Mouse (Mus musculus): ENCODE results near the gene Gng13. TPM values are rescaled to one million over a fixed set of nuclear protein-coding genes. Genes with fewer than 3 reads are reported as not detected.

Gng13 gene
- polyA plus RNA-seq, 1 experiment from 2014 or later = 2.7 TPM

DNA sequence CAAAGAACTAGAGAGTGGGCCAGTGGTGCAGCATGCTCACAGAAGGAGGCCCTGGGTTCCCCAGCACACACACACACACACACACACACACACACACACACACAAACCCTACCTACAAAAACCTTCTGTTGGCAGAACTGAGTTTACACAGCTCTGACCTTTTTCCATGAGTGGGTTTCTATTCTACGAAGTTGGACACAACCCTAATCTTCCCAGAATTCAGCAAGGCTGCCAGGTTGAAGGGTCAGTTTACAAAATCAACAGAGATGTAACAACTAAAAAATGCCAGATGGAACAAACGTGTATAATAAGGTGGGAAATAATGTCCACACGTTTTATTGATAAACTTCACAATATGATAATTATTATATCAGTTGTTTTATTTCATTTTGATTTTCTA is 40.7 kb downstream of the Gng13 start:
- 84% methylated on average over 3 of the region's 3 CpGs for WGBS
- DNase-seq (ENCODE audit: low spot score) (no peak), ATAC-seq (no peak)
- H3K9ac ChIP-seq (ENCODE audit: low read length) = no peak overlapping the region
- no peak overlapping the region for H3K27ac ChIP-seq (ENCODE audit: low read depth, low read length)
- no peaks in the 10 kb centered on the region for H3K36me3 ChIP-seq (ENCODE audit: control insufficient read depth, insufficient read depth, low read length)
- H3K27me3 ChIP-seq (replicated peaks; ENCODE audit: control insufficient read depth, insufficient read depth, low read length) = no peaks in the 10 kb centered on the region
- H3K9me3 ChIP-seq (replicated peaks; ENCODE audit: control insufficient read depth, low read length) = no peaks in the 10 kb centered on the region
- no peaks in the 10 kb centered on the region for H3K4me1 ChIP-seq (ENCODE audit: control insufficient read depth, insufficient read depth, low read length)
- H3K4me3 ChIP-seq (ENCODE audit: low read depth, low read length) = no peak overlapping the region
- no peak overlapping the region for H3K4me2 ChIP-seq (ENCODE audit: low read length)

DNA sequence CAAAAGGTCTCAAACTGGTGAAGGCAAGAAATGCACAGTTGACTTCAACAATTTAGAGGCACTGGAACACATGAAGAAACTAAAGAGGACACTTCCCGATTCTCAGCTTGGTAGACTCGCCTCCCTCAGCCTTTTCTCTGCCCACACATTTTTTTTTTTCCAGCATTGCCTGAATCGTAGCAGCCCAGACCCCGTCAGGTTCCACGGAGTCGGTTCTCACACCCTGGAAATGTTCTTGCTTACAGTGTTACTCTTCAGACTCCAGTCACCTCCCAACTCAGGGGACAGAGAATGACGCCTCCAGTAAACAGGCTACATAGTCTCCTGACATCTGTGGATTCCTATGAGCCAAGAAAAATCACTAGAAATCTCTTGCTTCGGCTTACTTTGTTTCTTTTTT is 43.2 kb downstream of the Gng13 start:
- no peak overlapping the region for H3K9ac ChIP-seq (ENCODE audit: low read length)
- H3K36me3 ChIP-seq (ENCODE audit: control insufficient read depth, insufficient read depth, low read length) = no peaks in the 10 kb centered on the region
- no peaks in the 10 kb centered on the region for H3K27me3 ChIP-seq (replicated peaks; ENCODE audit: control insufficient read depth, insufficient read depth, low read length)
- 80% methylated on average over 8 of the region's 8 CpGs for WGBS
- no peak overlapping the region for H3K4me3 ChIP-seq (ENCODE audit: low read depth, low read length)
- H3K4me2 ChIP-seq (ENCODE audit: low read length) = no peak overlapping the region
- H3K9me3 ChIP-seq (replicated peaks; ENCODE audit: control insufficient read depth, low read length) = no peaks in the 10 kb centered on the region
- no peak for DNase-seq (ENCODE audit: low spot score)
- H3K4me1 ChIP-seq (ENCODE audit: control insufficient read depth, insufficient read depth, low read length) = no peaks in the 10 kb centered on the region
- H3K27ac ChIP-seq (ENCODE audit: low read depth, low read length) = no peak overlapping the region
- no peak for ATAC-seq

DNA sequence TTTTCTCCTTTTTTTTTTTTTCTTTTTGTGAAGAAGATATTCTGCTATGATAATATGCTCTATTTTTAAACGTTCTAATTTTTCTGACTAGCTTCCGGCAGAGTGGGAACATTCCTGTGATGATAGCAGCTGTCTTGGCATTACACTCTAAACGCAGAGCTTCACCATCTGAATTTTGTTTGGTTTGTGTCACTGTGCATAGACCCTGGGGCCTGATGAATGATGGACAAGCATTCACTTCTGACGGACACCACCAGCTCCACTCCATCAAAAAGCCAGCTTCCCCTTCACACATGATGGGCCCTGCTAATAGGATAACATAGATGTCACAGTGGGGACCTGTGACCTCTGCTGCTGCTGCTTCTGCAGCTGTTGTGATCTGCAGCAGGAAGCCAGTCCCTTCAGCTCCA is 44.6 kb downstream of the Gng13 start:
- no peaks in the 10 kb centered on the region for H3K4me1 ChIP-seq (ENCODE audit: control insufficient read depth, insufficient read depth, low read length)
- WGBS = 65% methylated on average over 4 of the region's 4 CpGs
- no peaks in the 10 kb centered on the region for H3K9me3 ChIP-seq (replicated peaks; ENCODE audit: control insufficient read depth, low read length)
- no peak overlapping the region for H3K9ac ChIP-seq (ENCODE audit: low read length)
- H3K4me2 ChIP-seq (ENCODE audit: low read length) = no peak overlapping the region
- no peak for ATAC-seq
- H3K27me3 ChIP-seq (replicated peaks; ENCODE audit: control insufficient read depth, insufficient read depth, low read length) = no peaks in the 10 kb centered on the region
- DNase-seq (ENCODE audit: low spot score) = no peak
- no peak overlapping the region for H3K4me3 ChIP-seq (ENCODE audit: low read depth, low read length)
- H3K36me3 ChIP-seq (ENCODE audit: control insufficient read depth, insufficient read depth, low read length) = no peaks in the 10 kb centered on the region
- H3K27ac ChIP-seq (ENCODE audit: low read depth, low read length) = no peak overlapping the region

DNA sequence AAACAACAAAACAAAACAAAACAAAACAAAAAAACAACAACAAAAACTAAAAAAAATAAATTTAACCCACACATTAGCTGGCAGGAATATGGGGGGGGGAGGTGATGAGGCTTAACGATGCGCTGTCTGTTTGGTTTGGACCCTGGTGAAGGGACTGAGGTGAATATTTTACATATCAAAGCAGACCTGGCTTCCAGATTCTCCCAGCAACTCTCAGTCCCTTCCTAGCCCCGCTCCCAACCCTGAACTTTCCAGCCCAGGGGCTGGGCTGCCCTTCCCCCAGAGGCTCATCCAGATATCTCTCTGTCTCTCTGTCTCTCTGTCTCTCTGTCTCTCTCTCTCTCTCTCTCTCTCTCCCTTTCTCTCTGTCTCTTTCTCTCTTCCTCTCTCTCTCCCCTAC is 45.6 kb downstream of the Gng13 start:
- no peaks in the 10 kb centered on the region for H3K4me1 ChIP-seq (ENCODE audit: control insufficient read depth, insufficient read depth, low read length)
- 44% methylated on average over 3 of the region's 3 CpGs for WGBS
- no peak for ATAC-seq

DNA sequence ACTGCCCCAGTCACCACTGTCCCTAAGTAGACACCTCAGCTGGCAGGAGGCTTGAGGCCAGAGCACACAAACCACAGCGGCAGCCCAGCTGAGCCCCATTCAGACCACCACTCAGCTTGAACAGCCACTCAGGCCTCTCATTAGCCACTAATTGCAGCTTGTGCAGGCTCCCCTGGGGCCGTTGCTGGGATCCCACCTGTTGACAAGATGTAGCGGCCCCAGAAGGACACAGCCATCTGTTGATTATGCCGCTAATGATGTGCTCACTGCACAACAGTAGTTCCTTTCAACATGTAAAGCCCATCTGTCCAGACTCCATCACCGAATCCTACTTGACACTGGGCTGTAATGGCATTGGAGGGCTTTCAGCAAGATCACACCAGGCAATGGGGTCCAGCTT is 48.9 kb downstream of the Gng13 start:
- Histone ChIP-seq H3K4me3 (ENCODE audit: low read depth, low read length) (no peak overlapping the region), H3K9me3 (replicated peaks; ENCODE audit: control insufficient read depth, low read length) (no peaks in the 10 kb centered on the region), H3K9ac (ENCODE audit: low read length) (no peak overlapping the region), H3K4me2 (ENCODE audit: low read length) (no peak overlapping the region), H3K4me1 (ENCODE audit: control insufficient read depth, insufficient read depth, low read length) (no peaks in the 10 kb centered on the region), H3K27me3 (replicated peaks; ENCODE audit: control insufficient read depth, insufficient read depth, low read length) (no peaks in the 10 kb centered on the region), H3K27ac (ENCODE audit: low read depth, low read length) (no peak overlapping the region), H3K36me3 (ENCODE audit: control insufficient read depth, insufficient read depth, low read length) (no peaks in the 10 kb centered on the region)
- ATAC-seq (peak; percentile 66), DNase-seq (ENCODE audit: low spot score) (peak; percentile 74)
- WGBS = 9% methylated on average over 5 of the region's 5 CpGs

More for the DNA sequence above, 45.6 kb downstream of the Gng13 start:
- no peak overlapping the region for H3K4me2 ChIP-seq (ENCODE audit: low read length)
- no peak overlapping the region for H3K27ac ChIP-seq (ENCODE audit: low read depth, low read length)
- no peaks in the 10 kb centered on the region for H3K27me3 ChIP-seq (replicated peaks; ENCODE audit: control insufficient read depth, insufficient read depth, low read length)
- no peak overlapping the region for H3K9ac ChIP-seq (ENCODE audit: low read length)
- no peak overlapping the region for H3K4me3 ChIP-seq (ENCODE audit: low read depth, low read length)
- H3K9me3 ChIP-seq (replicated peaks; ENCODE audit: control insufficient read depth, low read length) = no peaks in the 10 kb centered on the region
- H3K36me3 ChIP-seq (ENCODE audit: control insufficient read depth, insufficient read depth, low read length) = no peaks in the 10 kb centered on the region
- no peak for DNase-seq (ENCODE audit: low spot score)

Small RNA genes within 50 kb of the gene (microRNA-seq; reads per million reads assigned to microRNA genes)
- not detected for gene Gm25083

Other genes with a start within 250 kb of the Gng13 start
- 0.13 and 0.20 TPM in 2 replicates for gene Sstr5, start 219.9 kb upstream of the Gng13 start, polyA plus RNA-seq (2014; fragmentation: Nextera tagmentation; extraction: Ambion mirVana)
- gene Sox8, start 146.5 kb upstream of the Gng13 start, polyA plus RNA-seq (2014; fragmentation: Nextera tagmentation; extraction: Ambion mirVana) = 17.6 and 20.8 TPM in 2 replicates
- 18.8 and 19.1 TPM in 2 replicates for gene Lmf1, start 138.1 kb upstream of the Gng13 start, polyA plus RNA-seq (2014; fragmentation: Nextera tagmentation; extraction: Ambion mirVana)
- 7.1 and 8.6 TPM in 2 replicates for gene Chtf18, start 10.2 kb downstream of the Gng13 start, polyA plus RNA-seq (2014; fragmentation: Nextera tagmentation; extraction: Ambion mirVana)
- gene Rpusd1, start 10.5 kb downstream of the Gng13 start, polyA plus RNA-seq (2014; fragmentation: Nextera tagmentation; extraction: Ambion mirVana) = 26.6 and 28.9 TPM in 2 replicates
- gene Mslnl, start 18.9 kb downstream of the Gng13 start, polyA plus RNA-seq (2014; fragmentation: Nextera tagmentation; extraction: Ambion mirVana) = not detected in 2 replicates
- 0.14 and 0.48 TPM in 2 replicates for gene Msln, start 37.2 kb downstream of the Gng13 start, polyA plus RNA-seq (2014; fragmentation: Nextera tagmentation; extraction: Ambion mirVana)
- gene Narfl, start 56.6 kb downstream of the Gng13 start, polyA plus RNA-seq (2014; fragmentation: Nextera tagmentation; extraction: Ambion mirVana) = 30.2 and 32.0 TPM in 2 replicates
- gene Haghl, start 68.5 kb downstream of the Gng13 start, polyA plus RNA-seq (2014; fragmentation: Nextera tagmentation; extraction: Ambion mirVana) = 106 and 130 TPM in 2 replicates
- gene Ccdc78, start 69.4 kb downstream of the Gng13 start, polyA plus RNA-seq (2014; fragmentation: Nextera tagmentation; extraction: Ambion mirVana) = 0.14 TPM in 1 of 2 replicates, not detected in the other
- 72.6 and 82.3 TPM in 2 replicates for gene Fam173a, start 75.7 kb downstream of the Gng13 start, polyA plus RNA-seq (2014; fragmentation: Nextera tagmentation; extraction: Ambion mirVana)
- 0.57 and 0.88 TPM in 2 replicates for gene AC134908.4, start 78.5 kb downstream of the Gng13 start, polyA plus RNA-seq (2014; fragmentation: Nextera tagmentation; extraction: Ambion mirVana)
- 8.4 and 9.8 TPM in 2 replicates for gene Metrn, start 80.0 kb downstream of the Gng13 start, polyA plus RNA-seq (2014; fragmentation: Nextera tagmentation; extraction: Ambion mirVana)
- 14.0 and 17.6 TPM in 2 replicates for gene Fbxl16, start 91.9 kb downstream of the Gng13 start, polyA plus RNA-seq (2014; fragmentation: Nextera tagmentation; extraction: Ambion mirVana)
- 33.3 and 37.4 TPM in 2 replicates for gene Wdr24, start 106.5 kb downstream of the Gng13 start, polyA plus RNA-seq (2014; fragmentation: Nextera tagmentation; extraction: Ambion mirVana)
- gene Jmjd8, start 111.7 kb downstream of the Gng13 start, polyA plus RNA-seq (2014; fragmentation: Nextera tagmentation; extraction: Ambion mirVana) = 56.6 and 56.9 TPM in 2 replicates
- gene Stub1, start 116.2 kb downstream of the Gng13 start, polyA plus RNA-seq (2014; fragmentation: Nextera tagmentation; extraction: Ambion mirVana) = 315 and 322 TPM in 2 replicates
- gene Rhbdl1, start 120.1 kb downstream of the Gng13 start, polyA plus RNA-seq (2014; fragmentation: Nextera tagmentation; extraction: Ambion mirVana) = 33.6 and 35.4 TPM in 2 replicates
- gene Gm20683, start 124.6 kb downstream of the Gng13 start, polyA plus RNA-seq (2014; fragmentation: Nextera tagmentation; extraction: Ambion mirVana) = 5.1 and 6.2 TPM in 2 replicates
- 9.6 and 11.3 TPM in 2 replicates for gene Rhot2, start 127.7 kb downstream of the Gng13 start, polyA plus RNA-seq (2014; fragmentation: Nextera tagmentation; extraction: Ambion mirVana)
- gene Wdr90, start 144.3 kb downstream of the Gng13 start, polyA plus RNA-seq (2014; fragmentation: Nextera tagmentation; extraction: Ambion mirVana) = 11.6 and 12.2 TPM in 2 replicates
- gene Mcrip2, start 151.6 kb downstream of the Gng13 start, polyA plus RNA-seq (2014; fragmentation: Nextera tagmentation; extraction: Ambion mirVana) = 15.9 and 17.0 TPM in 2 replicates
- 60.5 and 66.0 TPM in 2 replicates for gene Mettl26, start 157.9 kb downstream of the Gng13 start, polyA plus RNA-seq (2014; fragmentation: Nextera tagmentation; extraction: Ambion mirVana)
- 0.36 and 0.47 TPM in 2 replicates for gene Wfikkn1, start 163.7 kb downstream of the Gng13 start, polyA plus RNA-seq (2014; fragmentation: Nextera tagmentation; extraction: Ambion mirVana)
- gene Rab40c, start 202.6 kb downstream of the Gng13 start, polyA plus RNA-seq (2014; fragmentation: Nextera tagmentation; extraction: Ambion mirVana) = 31.6 and 33.3 TPM in 2 replicates
- gene Pigq, start 227.8 kb downstream of the Gng13 start, polyA plus RNA-seq (2014; fragmentation: Nextera tagmentation; extraction: Ambion mirVana) = 49.5 and 52.6 TPM in 2 replicates
- gene Nhlrc4, start 227.8 kb downstream of the Gng13 start, polyA plus RNA-seq (2014; fragmentation: Nextera tagmentation; extraction: Ambion mirVana) = not detected in 2 replicates
- gene A930017K11Rik, start 235.4 kb downstream of the Gng13 start, polyA plus RNA-seq (2014; fragmentation: Nextera tagmentation; extraction: Ambion mirVana) = 0.18 TPM in 1 of 2 replicates, not detected in the other